Mouse (Mus musculus) kidney, adult 11 months (tissue): ENCODE results near the gene Tulp1.
A peak's percentile ranks its signal among the peaks of the same experiment; 100 is the strongest.
"Not testable (repeated sequence)": the region's sequence is repeated elsewhere in the genome, so short reads cannot be mapped to it uniquely, and the experiment has no call there.

Source experiments
- DNase-seq: peaks from one replicate; pipeline ENCODE4 v3.0.0; 2022

Gene Tulp1

DNA sequence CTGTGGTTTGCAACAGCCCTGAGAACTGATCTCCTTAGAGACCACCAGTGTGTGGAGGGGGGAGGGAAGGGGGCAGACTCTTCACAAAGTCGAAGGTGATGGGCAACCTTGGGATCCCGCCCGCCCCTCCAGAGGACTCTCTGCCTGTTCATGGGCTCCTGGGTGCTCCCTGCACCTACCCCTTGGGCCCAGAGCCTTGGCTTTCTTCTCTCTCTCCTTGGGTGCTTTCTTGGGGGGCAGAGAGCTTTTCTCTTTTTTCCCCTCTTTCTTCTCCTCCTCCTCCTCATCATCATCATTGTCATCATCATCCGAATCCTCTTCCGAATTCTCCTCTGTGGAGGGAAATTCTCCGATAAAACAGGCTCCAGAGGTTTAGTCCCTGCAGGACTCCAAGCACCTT lies 1.5 kb downstream of the Tulp1 start:
- no peak for DNase-seq

DNA sequence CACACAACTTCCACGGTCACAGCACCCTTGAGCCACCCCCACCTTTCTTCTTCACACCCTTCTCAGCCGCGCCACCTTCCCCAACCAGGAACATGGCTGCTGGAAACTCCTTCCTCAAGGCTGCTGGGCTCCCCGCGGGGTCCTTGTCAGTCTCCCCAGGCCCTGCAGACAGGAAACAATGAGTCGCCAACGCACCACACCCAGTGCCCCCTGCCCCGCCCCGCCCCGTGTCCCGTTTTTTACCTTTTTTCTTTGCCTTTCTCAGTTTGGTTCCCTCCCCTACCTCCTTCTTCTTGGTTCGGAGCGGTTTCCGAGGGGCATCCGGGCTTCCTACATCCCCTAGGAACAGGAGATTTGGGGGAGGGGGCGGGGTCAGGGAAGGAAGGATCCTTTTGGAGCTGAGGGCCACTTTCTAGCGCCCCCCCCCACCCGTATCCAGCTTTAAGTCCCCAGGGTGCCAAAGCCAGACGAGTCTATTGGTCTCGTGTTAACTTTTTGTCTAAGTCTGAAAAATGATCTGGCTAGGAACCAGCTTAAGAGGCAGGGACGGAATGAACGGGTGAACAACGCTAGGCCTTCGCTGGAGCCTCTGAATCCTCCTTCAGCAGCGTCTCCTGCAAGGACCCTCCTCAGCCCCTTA lies 2.2 kb downstream of the Tulp1 start:
- no peak for DNase-seq

DNA sequence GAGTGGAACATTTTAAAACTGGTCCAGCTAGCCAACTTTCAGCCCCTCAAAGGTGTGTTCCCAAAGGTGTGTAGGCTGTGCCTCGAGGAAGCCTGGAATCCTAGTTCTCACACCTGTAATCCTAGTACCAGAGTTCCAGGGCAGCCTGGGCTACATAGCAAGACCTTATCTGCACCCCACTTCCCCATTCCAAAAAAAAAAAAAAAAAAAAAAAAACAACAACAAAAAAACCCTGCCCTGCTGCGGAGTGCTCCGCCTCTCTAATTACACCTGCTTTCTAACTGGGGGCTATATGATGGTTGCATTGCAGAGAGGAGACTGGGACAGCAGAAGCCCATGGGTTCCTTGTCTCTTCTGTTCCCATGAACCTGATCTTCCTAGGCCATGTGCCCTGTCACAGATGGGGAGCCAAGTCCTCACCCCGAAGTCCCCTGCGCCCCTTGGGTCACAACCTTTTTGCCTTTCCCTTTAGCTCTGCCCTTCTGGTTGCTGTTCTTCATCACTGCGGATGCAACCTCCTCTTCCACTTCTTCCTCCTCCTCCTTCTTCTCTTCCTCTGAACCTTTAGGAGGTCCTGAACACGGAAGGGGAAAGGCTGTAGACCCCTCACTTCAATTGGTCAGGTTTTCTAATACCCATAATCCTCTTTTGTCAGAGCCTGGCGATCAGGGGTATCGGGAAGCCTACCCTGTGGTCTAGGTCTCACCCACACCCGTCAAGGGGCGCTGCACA lies 2.9 kb downstream of the Tulp1 start:
- no peak for DNase-seq

DNA sequence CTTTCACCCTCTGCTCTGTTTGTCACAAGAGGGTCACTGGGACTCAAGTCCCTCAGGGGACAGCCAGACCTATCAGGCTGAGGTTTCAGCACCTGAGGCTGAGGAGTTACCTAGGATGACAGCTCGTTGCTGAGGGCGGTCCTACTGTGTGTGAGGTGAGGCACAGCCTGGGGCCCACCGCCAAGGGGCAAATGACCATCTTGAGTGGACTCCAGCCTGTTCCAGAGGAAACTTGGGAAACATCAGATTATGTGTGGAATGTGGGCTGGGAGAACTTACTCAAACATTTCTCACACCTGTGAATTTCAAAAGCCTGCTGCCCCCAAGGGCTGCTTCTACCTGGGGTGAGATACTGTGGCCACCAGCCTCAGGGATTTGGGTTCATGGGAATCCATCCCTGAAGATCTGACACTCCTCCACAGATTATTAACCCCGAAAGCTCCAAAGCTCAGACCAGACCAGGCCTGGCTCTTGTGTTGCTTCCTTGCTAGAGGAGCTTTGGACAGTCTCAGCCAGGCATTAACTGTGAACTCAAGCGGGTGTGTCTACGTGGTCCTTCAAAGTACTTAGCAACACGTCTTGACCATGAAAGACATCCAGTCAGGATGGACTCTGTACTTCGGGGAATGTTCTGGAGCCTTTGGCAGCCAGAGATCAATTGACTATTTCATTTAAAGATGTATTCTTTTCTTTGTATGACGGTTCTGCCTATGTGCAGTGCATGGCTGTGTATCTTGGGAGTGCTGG lies 4.3 kb downstream of the Tulp1 start:
- DNase-seq = no peak

DNA sequence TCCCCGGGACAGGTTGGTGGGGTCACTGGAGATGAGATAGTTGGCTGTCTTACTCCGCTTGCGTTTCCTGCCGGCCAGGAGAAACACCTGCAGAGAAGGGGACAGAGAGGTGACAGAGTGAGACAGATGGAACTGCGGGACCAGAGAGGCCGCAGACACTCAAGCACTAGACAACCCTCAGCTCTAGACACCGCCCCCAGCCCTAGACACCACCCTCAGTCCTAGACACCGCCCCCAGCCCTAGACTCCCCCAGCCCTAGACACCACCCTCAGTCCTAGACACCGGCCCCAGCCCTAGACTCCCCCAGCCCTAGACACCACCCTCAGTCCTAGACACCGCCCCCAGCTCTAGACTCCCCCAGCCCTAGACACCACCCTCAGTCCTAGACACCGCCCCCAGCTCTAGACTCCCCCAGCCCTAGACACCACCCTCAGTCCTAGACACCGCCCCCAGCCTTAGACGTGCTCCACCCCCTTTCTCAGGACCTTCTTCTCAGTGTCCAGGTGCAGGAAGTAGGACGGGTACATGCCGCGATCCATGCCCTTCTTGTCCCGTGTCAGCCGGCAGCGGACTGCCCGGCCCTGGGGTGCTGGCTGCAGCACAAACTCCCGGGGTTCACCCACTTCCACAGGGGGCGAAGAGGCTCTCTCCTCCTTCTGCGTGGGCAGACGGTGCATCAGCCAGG lies 6.3 kb downstream of the Tulp1 start:
- not testable (repeated sequence) for DNase-seq

DNA sequence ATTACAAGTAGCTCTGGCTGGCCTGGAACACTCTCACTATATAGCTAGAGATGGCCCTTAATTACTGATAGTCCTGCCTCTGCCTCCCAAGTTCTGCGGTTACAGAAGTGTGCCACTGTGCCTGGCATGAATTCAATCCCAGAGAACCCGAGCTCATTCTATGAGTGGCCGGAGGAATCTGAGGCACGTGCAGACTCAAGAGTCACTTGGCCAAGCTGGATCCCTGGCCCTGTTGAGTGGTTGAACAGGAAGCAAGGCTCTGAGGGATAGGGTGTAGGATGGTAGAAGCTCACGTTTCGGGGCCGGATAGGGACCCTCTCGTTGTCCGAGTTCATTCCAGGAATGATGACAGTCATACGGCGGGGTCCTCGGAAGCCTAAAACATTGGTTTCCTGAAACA lies 9.2 kb downstream of the Tulp1 start:
- no peak for DNase-seq

DNA sequence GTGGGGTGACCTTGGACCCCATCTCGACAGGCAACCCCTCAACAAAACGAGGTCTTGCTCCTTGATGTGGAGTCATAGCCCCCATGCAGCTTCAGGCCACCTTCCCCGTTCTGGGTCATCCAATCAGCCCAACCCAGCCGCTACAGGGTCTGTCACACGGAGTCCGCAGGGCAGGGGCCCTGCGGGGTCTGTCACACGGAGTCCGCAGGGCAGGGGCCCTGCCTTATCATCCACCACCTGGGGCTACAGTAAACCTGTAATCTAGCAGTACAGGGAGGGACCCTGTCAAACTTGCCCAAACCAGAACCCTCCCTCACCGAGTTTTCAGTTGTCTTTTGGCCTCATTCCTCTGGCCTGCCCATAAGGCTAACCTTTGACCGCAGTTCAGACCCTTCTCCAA lies 13.0 kb downstream of the Tulp1 start:
- no peak for DNase-seq

DNA sequence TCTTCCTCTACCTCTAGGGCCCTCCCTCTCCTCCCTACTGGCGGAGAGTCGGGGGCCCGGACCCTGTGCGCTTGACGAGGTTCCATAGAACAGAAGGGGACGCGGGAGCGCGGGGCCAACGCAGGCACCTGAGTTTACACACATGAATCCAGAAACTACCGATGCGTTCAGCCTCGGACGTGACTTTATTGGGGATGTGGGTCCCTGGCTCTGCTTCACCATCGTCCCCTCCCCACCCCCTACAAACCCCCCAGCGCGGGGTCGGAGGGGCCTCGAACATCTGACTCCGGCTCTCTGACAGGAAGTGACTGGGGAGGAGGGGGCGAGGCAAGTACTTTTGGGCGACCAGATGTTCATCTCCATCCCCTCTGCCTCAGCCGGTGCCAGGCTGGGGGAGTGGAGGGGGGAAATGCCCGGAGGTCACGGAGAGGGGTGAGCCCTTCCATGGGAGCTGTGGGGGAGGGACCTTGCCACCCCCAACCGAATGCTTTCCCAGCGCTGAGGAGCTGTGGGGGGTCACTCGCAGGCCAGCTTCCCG lies 13.6 kb downstream of the Tulp1 start:
- peak; percentile 48 for DNase-seq

DNA sequence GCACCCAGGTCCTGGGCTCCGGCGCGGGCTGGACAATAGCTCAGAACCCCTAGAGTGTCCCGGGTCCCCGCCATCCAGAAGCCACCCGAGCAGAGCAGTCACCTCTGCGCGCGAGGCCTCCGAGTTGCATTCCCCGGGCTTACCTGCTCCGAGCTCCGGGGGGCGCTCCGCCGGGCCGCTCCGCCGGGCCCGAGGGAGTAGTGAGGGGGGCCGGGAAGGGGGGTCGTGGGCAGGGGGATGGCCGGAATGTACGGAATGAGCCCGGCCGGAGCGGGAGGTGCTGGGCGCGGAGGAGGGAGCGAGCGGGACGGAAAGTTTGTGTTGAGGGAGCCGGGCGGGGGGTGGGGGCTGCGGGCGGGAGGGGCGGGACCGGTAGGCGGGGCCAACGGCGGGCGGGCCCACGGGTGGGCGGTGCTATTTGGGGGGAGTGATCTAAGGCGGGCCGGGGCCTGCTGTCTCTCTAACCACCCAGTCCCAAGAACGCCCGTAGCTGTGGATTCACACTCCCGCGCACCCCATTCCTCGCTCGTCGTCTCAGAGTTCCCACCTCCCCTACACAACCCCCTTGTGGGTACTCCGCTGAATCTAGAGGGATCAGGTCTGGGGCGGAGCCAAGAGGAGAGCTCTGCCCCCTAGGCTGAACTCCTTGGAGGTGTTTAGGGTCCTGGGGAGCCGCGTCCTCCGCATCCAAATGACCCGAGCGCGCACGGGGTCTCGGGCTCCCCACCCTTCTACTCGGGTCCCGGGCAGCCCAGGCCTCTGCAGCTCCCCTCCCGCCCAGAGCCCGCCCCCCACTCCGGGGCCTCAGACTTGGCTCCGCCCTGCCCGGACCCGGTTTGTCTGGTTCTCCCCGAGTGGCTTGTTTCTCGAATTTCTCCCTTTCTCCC lies 14.3 kb downstream of the Tulp1 start, which contains the start of gene Tead3:
Gene Tead3 (minus strand): TSS at position 352 of the 887 bp plus-strand sequence.
- peak; percentile 80 for DNase-seq

DNA sequence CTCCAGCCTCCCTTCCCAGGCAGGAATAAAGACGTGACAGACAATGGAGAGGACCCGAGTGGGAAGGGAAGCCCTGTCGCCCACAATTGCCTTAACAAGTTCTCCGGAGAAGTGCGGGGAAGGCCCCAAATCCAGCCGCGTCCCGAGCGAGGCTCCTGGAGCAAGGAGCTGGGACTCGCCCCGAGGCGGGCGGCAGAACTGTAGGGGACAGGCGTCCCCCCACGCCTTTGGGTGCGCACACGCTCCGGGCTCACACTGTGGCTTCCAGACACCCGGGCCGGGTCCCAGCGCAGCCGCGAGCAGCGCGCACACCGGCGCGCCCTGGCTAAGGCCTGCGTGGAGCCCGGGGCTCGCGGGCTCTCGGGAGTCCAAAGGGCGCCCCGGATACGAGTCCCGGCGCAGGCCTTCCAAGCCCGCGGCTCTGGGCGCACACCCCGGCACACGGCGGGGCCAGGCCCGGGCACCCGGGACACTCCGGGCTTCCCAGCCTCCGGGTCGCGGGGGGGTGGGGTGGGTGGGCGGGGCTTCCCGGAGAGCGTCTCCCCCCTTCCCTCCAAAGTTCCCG lies 15.0 kb downstream of the Tulp1 start:
- DNase-seq = peak; percentile 76

DNA sequence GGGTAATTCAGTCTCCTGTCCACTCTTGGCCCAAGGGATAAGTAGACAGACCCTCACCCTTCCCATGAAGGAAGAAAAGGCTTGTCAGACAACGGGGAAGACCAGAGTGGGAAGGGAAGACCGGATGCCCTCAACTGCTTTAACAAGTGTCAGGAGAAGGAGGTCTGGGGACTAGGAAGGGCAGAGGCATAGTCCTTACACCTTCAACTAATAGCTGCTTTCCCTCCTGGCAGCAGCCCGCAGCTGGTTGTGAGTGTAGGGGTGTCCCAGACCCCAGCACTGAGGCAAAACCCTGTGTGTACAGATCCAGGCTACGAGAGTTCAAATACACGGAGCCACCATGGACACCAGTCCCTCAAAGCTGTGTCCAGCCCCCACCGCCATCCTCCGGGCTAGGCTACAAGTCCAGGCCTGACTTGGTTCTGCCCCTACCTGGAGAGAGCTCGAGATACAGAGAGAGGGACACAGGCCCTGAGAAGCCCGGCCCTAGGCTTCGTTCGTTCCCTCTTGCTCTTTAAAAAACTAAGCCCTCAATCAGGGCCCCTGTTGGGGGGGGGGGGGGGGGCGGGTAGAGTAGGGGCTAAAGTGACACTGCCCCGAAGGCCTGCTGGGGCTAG lies 15.7 kb downstream of the Tulp1 start:
- DNase-seq = no peak

DNA sequence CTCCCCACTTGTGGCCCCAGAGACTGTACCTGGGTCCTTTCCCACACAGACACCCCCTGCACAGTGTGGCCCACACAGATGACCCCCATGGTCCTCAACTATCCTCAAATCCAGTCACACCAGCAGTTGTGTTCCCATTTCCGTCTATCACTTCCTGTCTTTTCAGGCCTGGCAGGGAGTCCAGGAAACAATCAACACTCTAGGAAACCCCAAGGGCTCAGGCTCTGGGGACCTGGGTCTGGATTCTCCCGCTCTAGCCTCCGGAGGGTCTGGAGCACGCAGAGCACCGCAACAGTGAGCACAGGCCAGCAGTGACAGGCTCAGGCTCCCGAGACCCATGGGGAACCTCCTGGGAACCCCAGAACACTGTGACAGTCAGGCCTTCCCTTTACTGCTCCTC lies 16.8 kb downstream of the Tulp1 start:
- no peak for DNase-seq

DNA sequence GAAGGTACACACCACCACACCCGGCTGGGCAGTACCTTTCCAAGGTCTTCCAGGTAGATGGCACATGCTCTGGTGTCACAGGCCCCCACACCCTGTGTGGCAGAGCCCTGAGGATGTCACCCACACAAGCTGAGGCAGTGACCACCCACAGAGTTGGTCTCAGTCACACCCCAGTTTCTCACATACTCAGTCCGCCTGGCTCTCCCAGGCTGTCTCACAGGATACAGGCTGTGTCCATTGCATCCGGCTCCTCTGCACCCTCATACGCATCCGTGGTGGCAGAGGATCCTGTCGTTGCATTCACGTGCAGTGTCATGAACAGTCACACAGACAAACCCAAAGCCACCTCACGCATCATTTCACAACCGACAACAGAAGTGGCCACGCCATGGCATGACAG lies 17.7 kb downstream of the Tulp1 start:
- DNase-seq = no peak

DNA sequence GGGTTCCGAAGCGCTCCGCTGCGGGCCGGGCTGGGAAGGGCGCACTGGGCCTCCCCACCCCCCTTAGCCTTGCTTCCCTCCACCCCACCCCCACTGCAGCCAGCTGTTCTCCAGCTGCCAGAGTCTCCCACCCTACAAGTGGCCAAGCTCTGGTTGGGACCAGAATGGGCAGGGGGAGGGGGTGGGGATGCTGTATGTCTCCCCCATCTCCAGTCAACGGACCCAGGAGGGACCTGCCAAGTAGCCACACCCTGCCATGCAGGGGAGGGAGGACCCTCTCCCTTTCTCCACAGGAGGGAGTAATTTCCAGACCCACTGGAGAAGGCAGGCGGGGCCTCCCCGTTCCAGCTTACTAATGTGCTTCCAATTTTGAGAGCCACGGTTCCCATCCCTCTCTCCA lies 19.1 kb downstream of the Tulp1 start:
- DNase-seq = no peak

DNA sequence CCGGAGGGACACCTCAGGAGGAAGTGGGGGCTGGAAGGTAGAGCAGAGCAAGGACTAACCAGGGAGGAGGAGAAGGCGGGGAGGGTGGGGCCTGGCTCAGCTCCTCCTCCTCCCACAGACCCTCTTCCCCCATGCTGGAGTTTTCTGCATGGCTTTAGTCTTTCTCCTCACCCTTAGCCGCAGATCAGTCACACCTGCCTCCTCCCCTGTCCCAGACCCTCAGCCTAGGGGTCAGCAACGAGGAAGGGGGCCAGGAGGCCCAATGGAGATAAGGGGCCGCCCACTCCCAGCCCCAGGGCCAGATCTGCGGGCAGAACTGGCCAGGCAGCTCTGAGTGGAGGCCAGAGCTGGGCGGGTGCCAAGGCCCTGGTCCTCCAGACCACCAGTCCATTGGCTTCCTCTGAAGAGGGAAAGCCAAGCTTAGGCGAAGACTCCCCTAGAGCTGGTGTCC lies 19.7 kb downstream of the Tulp1 start:
- no peak for DNase-seq

DNA sequence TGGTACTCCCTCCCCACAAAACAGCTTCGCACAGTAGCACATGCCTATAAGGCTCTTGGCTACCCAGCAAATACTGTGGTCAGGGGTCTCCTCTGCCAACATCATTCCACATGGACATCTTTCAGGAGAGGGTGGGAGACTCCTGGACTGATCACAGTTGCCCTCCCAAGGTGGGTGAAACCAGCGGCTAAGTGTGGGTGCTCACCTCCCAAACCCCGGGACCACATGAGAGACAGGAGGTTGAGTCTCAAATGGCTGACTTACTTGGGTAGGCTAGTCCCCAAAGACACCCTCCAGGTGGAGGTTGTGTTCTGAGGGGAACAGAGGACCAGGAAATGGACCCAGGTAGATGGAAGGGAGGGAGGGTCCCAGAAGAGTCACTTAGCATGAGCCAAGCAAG lies 20.4 kb downstream of the Tulp1 start:
- no peak for DNase-seq

DNA sequence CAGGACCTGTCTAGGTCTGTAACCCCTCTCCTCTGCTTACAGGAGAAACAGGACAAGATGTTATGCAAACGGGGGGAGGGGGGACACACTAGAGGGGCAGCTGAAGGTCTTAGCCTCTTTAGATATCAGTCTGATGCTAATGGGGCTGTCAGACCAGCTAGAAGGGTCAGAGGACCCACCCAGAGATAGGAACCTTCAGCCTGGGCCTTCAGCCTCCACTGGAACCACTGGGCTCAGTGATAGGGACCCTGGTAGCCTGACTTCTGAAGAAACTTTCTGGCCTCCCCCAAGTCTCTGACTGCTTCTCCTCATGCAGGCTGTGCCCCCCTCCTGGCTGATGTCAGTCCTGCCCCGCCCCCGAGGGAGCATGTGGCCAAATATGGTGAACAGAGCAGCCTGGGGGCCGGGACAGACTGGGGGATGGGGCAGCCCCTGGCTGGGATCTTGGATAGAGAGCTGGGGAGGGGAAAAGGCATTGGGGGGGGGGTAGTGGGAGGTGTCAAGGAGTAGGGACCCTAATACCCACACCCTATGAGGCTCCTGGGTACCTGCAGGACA lies 20.9 kb downstream of the Tulp1 start:
- no peak for DNase-seq

DNA sequence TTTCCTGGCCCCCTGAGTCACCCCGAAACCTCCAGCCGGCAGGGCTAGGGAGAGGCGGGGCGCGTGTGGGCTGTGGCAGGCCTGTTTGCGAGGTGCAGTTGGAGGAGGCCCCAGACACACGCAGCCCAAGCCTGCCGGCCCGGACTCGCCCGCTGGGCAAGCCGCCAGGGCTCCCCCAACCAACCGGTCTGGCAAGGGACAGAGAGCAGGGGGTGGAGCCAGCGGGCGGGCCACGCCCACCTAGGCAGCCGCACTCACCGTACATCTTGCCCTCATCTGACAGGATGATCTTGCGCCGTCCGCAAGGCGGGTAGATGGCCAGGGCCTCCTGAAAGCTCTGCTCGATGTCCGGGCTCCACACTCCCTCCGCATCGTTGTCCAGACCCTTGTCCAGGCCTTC lies 23.9 kb downstream of the Tulp1 start:
- peak; percentile 94 for DNase-seq

DNA sequence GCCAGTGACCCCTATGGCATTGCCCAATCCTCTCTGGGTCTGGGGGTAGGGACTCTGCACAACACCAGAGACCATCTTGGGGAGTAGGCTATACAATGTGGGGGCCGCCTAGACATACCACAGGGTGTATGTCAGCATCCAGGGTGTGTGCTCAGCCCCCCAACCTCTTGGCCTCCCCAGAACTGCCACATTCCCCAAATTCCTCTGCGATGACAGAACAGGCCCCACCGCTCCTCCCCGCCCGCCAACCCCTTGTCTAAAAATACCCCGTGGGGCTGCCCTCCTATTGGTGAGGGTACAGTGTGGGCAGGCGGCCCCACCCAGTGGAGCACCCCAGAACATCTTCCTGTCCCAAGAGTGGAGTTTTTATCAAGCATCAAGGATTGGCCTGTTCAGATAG lies 24.4 kb downstream of the Tulp1 start:
- no peak for DNase-seq

DNA sequence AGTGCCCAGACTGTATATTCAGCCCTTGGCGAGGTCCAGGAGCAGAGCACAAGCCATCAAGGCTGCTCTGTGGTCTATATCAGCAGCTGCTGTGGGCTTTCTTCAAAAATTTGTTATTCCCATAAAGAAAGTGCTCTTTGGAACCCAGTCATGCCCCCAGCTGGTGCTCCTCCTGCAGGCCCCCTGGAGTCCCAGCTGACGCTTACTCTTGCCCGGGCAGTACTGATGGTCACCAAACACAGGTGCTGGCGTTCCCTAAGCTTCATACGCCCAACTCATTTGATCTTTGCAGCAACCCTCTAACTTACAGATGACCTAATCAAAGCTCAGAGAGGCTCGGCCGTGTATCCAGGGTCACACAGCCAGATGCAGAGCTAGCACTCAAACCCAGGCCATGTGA lies 27.5 kb downstream of the Tulp1 start:
- DNase-seq = no peak

DNA sequence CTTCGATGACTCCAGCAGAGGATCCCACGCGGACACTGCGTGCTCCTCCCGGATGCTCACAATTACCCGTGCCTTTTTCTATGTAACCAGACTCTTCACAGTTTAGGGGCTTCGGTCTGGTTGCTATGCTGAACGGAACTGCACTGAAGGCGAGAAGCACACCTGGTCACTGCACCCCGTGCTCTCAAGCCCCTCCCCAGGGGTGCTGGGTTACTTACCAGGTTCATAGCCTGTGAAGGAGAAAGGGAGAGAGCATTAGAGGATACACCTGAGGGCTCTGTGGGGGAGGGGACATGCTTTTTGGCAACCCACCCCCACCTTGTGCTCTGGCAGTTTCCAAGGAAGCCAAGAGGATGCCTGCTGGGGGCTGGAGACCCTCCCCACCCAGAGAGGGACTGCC lies 29.8 kb downstream of the Tulp1 start:
- peak; percentile 4 for DNase-seq
